Mouse (Mus musculus): ENCODE results near the gene Tns3.

Gene Tns3

GRCm38 (mm10) chr11:8679221-8679620 is 14.9 kb upstream of the Tns3 start:
- no peak for DNase-seq (ENCODE audit: low spot score)

GRCm38 (mm10) chr11:8678260-8678995 is 14.1 kb upstream of the Tns3 start:
- no peak for DNase-seq (ENCODE audit: low spot score)

GRCm38 (mm10) chr11:8675701-8676474 is 11.6 kb upstream of the Tns3 start:
- no peak for DNase-seq (ENCODE audit: low spot score)

GRCm38 (mm10) chr11:8674549-8675149 is 10.3 kb upstream of the Tns3 start:
- no peak for DNase-seq (ENCODE audit: low spot score)

- DNase-seq (ENCODE audit: low spot score) = no peak
These were observed 7.4 kb upstream of the Tns3 start for GRCm38 (mm10) chr11:8671698-8672097.

- no peak for DNase-seq (ENCODE audit: low spot score)
These were observed 4.8 kb upstream of the Tns3 start for GRCm38 (mm10) chr11:8669138-8669537.

- DNase-seq (ENCODE audit: low spot score) = no peak
These were observed 462 bp upstream of the Tns3 start for GRCm38 (mm10) chr11:8664797-8665196.

- peak; percentile 70 for DNase-seq (ENCODE audit: low spot score)
These were observed 617 bp downstream of the Tns3 start for GRCm38 (mm10) chr11:8663444-8664392.

GRCm38 (mm10) chr11:8662706-8663429 is 1.5 kb downstream of the Tns3 start:
- DNase-seq (ENCODE audit: low spot score) = no peak

- no peak for DNase-seq (ENCODE audit: low spot score)
These were observed 3.4 kb downstream of the Tns3 start for GRCm38 (mm10) chr11:8660951-8661350.

GRCm38 (mm10) chr11:8659851-8660250 is 4.5 kb downstream of the Tns3 start:
- DNase-seq (ENCODE audit: low spot score) = no peak

- DNase-seq (ENCODE audit: low spot score) = no peak
These were observed 5.3 kb downstream of the Tns3 start for GRCm38 (mm10) chr11:8659061-8659460.

GRCm38 (mm10) chr11:8657493-8657892 is 6.8 kb downstream of the Tns3 start:
- DNase-seq (ENCODE audit: low spot score) = no peak

GRCm38 (mm10) chr11:8656448-8657393 is 7.6 kb downstream of the Tns3 start:
- DNase-seq (ENCODE audit: low spot score) = no peak

- DNase-seq (ENCODE audit: low spot score) = no peak
These were observed 10.5 kb downstream of the Tns3 start for GRCm38 (mm10) chr11:8653800-8654295.

GRCm38 (mm10) chr11:8652792-8653645 is 11.3 kb downstream of the Tns3 start:
- peak; percentile 37 for DNase-seq (ENCODE audit: low spot score)

GRCm38 (mm10) chr11:8652116-8652714 is 12.1 kb downstream of the Tns3 start:
- peak; percentile 18 for DNase-seq (ENCODE audit: low spot score)

GRCm38 (mm10) chr11:8651448-8652035 is 12.8 kb downstream of the Tns3 start:
- no peak for DNase-seq (ENCODE audit: low spot score)

Measured in retina, embryonic 14.5 days (tissue).